Mouse (Mus musculus) yolk sac, embryonic 10.5 days (tissue): ENCODE data around the gene Fam171a2.

Source experiments
- DNase-seq: peaks from one replicate; pipeline ENCODE4 v3.0.0-alpha.2; 2017; ENCODE audit warnings: low spot score

Fam171a2 gene

GRCm38 (mm10) chr11:102455740-102456396 is 8.4 kb upstream of the Fam171a2 start:
- DNase-seq: peak; percentile 89

GRCm38 (mm10) chr11:102453131-102453530 is 5.6 kb upstream of the Fam171a2 start:
- DNase-seq: no peak

DNA sequence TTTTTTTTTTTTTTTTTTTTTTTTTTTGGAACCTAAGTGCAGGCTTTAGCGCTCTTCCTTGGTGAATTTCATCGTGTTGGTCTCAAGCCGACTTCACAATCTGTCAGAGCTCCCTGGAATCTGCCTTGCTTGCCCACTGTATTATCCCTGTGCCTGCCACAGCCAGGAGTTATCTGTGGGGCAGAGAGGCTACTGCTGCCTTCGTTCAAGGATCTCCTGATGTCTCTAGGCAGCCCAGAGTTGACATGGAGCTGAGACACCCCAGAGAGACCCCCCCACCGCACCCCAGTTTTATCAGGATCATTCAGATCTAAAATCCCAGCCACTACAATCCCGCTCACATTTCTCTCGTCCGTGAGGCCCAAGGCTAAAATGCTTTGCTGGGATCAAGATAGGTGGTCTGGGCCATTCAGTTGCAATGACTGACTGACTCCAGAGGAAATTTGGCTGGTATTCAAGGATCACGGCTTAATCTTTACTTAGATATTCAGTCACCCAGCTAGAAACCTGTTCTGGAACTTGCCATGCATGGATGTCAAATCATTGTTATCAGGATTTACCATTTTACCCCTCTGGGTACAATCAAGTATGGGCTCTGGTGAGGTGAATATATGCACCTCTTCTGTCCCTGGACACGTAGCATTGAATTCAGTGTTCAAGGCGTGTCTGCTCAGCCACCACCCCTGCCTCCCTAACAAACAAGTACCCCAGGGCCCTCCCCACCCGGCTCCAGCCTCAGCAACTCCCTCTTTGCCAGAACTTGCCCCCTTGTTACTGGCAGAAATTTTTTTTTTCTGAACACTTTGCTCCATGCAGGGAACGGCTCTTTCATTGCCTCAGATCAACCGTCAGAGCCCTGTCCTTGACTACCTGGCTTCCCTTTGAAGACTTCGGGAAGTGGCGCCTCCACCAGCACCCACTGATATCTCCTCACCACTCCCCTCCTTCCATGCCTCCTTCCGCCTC is 1.8 kb upstream of the Fam171a2 start:
- DNase-seq: no peak

DNA sequence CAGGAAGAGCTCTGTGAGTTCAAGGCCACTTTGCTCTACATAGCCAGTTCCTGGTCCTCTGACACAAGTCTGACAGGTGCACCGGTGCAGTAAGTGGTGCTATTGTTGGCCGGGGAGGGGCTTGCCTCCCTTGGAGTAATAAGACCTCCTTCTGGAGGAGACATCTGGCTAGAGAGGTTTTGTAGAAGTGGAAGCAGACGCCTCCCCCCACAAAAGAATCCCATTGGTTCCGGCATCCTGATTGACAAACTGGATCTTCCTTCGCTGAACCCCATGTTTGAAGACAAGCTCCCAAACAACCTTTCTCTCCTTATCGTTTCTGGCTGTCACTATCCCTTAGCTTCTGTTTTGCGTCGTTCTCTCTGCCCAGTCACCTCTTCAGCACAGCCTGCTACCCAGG is 845 bp upstream of the Fam171a2 start:
- no peak for DNase-seq

GRCm38 (mm10) chr11:102446581-102447461 is 661 bp downstream of the Fam171a2 start:
- DNase-seq: peak; percentile 42

DNA sequence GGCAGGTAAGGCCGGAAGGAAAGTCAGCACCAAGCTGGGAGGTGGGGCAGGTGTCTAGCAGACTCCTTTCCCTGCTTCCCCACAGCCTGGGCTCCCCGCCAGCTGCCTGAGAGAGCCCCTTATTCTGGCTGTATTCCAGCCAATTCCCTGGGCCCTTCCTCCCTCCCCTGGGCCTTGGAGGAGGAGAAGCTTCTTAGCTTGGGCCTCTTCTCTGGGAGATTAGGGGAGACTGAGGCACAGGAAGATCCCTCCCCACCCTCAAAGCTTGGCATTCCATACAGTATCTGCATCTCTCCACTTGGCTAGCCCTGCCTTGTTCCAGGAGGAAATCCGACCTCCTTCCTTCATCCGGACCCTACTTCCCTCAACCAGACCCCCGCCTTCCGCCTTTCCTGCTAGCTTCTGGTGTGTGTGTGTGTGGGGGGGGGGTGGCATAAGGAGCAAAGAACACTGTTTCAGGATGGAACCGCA is 1.6 kb downstream of the Fam171a2 start:
- DNase-seq: no peak

DNA sequence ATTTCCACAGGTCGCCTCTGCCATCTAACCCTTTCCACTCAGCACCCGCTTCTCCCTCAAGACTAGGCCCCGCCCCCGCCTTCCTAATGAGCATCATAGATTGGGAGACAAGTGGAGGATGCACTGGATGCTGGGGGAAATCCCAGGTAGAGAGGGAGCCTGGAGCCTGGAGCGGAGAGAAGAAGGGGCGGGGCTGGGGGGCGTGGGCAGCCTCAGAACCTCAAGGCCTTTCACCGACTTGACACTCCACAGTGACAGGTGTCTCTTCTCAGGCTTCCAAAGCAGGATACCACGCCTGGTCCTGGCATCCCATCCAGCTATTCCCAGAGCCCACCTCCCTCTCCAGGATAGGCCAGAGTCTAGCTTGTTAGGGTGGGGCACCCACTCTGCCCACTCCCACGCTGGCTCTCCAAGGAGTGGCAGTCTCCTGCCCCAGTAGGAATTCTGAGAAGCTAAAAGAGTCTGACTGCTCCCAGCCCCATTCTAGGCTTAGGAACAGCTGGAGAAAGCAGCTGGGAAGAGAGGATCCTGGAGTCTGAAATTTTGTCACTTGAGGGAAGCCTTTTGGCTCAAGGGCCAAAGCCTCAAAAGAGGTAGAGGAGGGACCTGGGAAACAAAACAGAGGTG is 2.1 kb downstream of the Fam171a2 start:
- DNase-seq: no peak

DNA sequence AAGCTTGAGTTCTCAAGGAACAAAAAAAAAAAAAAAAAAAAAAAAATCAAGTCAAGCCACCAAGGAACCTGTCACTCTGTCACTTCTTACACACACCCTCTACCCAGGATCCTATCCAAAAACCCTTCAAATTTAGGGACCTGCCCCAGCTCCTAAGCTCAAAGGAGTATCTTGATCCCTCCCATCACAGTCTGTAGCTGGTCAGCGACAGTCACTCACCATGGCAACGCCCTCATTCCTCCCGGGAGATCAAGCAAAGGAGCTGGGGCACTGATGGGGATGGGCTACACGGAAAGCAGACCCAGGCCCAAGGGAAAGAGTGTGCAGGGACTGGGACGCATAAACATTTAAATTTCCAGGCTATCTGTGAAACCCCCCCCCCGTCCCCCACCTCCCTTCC is 2.7 kb downstream of the Fam171a2 start:
- no peak for DNase-seq

DNA sequence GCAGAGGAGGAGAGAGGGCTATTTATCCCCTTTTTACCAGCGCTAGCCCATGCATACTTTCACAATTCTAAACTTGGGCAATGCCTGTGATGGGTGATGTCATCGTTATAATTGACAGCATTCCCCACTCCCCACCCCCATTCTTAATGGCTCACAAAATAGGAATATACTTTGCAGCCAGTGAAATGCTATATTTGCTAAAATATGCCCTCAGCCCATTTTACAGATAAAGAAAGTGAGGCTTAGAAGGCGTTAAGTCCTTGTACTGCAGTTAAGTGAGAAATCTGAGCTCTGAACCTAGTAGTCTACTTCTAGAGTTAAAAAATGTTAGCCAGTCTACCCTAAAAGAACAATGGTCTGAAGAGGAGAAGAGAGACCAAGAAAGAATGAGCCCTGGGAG is 3.2 kb downstream of the Fam171a2 start:
- no peak for DNase-seq

GRCm38 (mm10) chr11:102443740-102444139 is 3.7 kb downstream of the Fam171a2 start:
- no peak for DNase-seq

- no peak for DNase-seq
Measured at GRCm38 (mm10) chr11:102442089-102442488, 5.4 kb downstream of the Fam171a2 start.

- DNase-seq: no peak
Measured at GRCm38 (mm10) chr11:102441434-102441833, 6.0 kb downstream of the Fam171a2 start.

- DNase-seq: no peak
Measured at GRCm38 (mm10) chr11:102440255-102440654, 7.2 kb downstream of the Fam171a2 start.

DNA sequence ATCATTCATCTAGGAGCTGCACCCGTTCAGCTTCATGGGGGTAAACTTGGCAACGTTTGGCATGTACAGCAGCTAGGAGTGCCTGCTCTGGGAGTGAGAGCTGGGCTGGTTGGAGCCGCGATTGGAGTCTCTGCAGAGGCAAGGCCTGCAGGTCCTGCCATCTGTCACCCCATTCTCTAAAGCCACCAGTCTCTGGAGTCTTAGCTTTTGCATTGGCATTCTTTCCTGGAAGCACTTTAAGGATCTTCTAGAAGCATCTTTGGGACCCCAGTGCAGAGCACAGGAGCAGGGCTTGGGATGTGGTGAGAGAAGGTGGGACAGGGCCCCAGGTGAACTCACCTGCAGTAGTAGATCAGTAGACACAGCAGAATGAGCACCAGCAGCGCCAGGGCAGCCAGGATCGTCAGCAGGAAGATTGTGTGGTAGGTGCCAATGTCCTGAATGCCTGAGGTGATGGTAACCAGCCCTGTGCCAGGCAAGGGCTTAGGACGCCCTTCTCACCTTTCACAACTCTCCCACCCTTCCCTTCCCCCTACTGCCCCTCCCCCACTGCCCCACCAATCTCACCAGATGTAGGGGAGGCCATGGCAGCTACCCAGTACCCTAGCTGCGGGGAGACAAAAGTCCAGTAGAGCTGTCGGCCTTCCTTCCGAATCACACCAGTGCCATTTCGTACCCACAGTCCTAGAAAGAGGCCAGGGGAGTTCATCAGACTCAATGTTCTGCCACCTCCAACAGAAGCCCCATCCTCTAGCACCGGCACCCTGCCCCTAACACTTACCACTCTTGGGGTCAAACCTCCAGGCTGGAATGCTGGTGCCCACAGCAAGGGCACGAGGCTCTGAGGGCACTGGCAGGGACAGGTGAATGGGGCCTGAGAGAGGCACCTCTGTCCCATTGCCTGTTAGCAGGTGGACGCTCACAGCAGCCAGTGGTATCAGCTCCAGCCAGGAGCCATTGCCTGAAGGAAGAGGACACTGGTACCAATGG is 8.1 kb downstream of the Fam171a2 start:
- DNase-seq: no peak

GRCm38 (mm10) chr11:102438212-102439092 is 9.0 kb downstream of the Fam171a2 start:
- DNase-seq: peak; percentile 83

GRCm38 (mm10) chr11:102437120-102438061 is 10.1 kb downstream of the Fam171a2 start:
- peak; percentile 53 for DNase-seq

- DNase-seq: no peak
Measured at GRCm38 (mm10) chr11:102436471-102436790, 11.1 kb downstream of the Fam171a2 start.

- no peak for DNase-seq
Measured at GRCm38 (mm10) chr11:102435754-102436470, 11.6 kb downstream of the Fam171a2 start.
